Mouse (Mus musculus) lung, postnatal 0 days (tissue): ENCODE measurements around the gene Retreg1. TPM values are rescaled to one million over a fixed set of nuclear protein-coding genes. Genes with fewer than 3 reads are reported as not detected.

ENCODE experiments used
- ATAC-seq: fragments of 200-750 bp; cut with Nextera tagmentation; 2 replicates; pipeline ENCODE4 v1.8.0; 2017; ENCODE audit warnings: moderate library complexity
- DNase-seq: peaks from one replicate; pipeline ENCODE4 v3.0.0-alpha.2; 2016; ENCODE audit warnings: low spot score
- H3K27ac ChIP-seq: fragments of 300-500 bp; sonication (generic); 2 replicates; pipeline ENCODE4 v1.5.1; 2014; ENCODE audit warnings: antibody characterized with exemption, mild to moderate bottlenecking, low read length, mixed read lengths
- H3K27me3 ChIP-seq: fragments of 300-500 bp; sonication (generic); replicated peaks from 2 replicates; pipeline ENCODE4 v1.6.1; 2014; ENCODE audit warnings: low read length, mixed read lengths; ENCODE audit not compliant: insufficient read depth
- H3K36me3 ChIP-seq: fragments of 300-500 bp; sonication (generic); 2 replicates; pipeline ENCODE4 v1.6.1; 2014; ENCODE audit warnings: low read length, mixed read lengths; ENCODE audit not compliant: insufficient read depth
- H3K4me1 ChIP-seq: fragments of 300-500 bp; sonication (generic); 2 replicates; pipeline ENCODE4 v1.6.1; 2014; ENCODE audit warnings: antibody characterized with exemption, low read depth, low read length, mixed read lengths; ENCODE audit not compliant: insufficient read depth
- H3K4me2 ChIP-seq: fragments of 300-500 bp; sonication (generic); replicated peaks from 2 replicates; pipeline ENCODE4 v1.6.1; 2014; ENCODE audit warnings: low read depth, mild to moderate bottlenecking, low read length, moderate library complexity, mixed read lengths
- H3K4me3 ChIP-seq: fragments of 300-500 bp; sonication (generic); 2 replicates; pipeline ENCODE4 v1.5.1; 2014; ENCODE audit warnings: low read depth, low read length
- H3K9ac ChIP-seq: fragments of 300-500 bp; sonication (generic); replicated peaks from 2 replicates; pipeline ENCODE4 v1.6.1; 2014; ENCODE audit warnings: low read depth, mild to moderate bottlenecking
- H3K9me3 ChIP-seq: fragments of 300-500 bp; sonication (generic); 2 replicates; pipeline ENCODE4 v1.6.1; 2016; ENCODE audit warnings: low read length, mixed read lengths
- CTCF ChIP-seq: IDR thresholded peaks from 2 replicates; pipeline ENCODE4 v1.5.1; 2016; ENCODE audit warnings: antibody characterized with exemption, mild to moderate bottlenecking
- EP300 ChIP-seq: IDR thresholded peaks from 2 replicates; pipeline ENCODE4 v1.6.1; 2016; ENCODE audit warnings: antibody characterized with exemption, mild to moderate bottlenecking, control low read depth
- WGBS: fragments of 180-500 bp; shearing (Covaris S2); extraction: QIAGEN DNeasy Blood & Tissue Kit; methylation state at CpG from one replicate; pipeline ENCODE4 v1.1.7; 2014; 5-methylcytosine and 5-hydroxymethylcytosine counted together
- polyA plus RNA-seq: library from polyadenylated mRNA; unstranded; fragments of >200 nt; fragmentation: Nextera tagmentation; extraction: Ambion mirVana; gene quantifications from 2 replicates; pipeline ENCODE4 v1.2.1, GENCODE M21; 2015

Retreg1 gene
- polyA plus RNA-seq, 1 experiment from 2014 or later: 36.2 TPM

DNA sequence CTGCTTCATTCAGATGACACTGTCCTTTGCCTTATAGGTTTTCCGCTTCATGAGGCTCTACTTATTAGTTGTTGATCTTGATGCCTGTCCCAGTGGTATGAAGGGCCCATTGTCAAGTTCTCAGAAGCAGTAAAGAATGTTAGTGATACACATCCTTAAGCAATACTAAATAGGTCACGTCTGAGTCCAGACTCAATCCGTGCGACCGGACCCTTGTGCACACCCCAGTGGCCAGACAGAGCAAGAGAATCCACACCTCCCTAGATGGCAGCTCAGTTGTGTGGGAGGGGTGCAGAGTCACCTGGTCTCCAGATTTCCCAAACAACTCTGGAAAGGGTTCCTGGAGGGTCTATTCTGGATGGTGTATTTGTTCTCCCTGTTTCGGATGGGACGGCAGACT is 103.5 kb downstream of the Retreg1 start:
- no peak overlapping the region for H3K4me3 ChIP-seq
- H3K36me3 ChIP-seq: no peaks in the 10 kb centered on the region
- 89% methylated on average over 7 of the region's 7 CpGs for WGBS
- TF ChIP-seq EP300 (no peak), CTCF (no peak)
- no peak overlapping the region for H3K4me2 ChIP-seq
- H3K9ac ChIP-seq: no peak overlapping the region
- ATAC-seq (no peak), DNase-seq (no peak)
- 0 out of 2 replicates have a peak, but pooled peaks cover 3% of the 10 kb centered on the region for H3K4me1 ChIP-seq
- no peaks in the 10 kb centered on the region for H3K9me3 ChIP-seq
- no peak overlapping the region for H3K27ac ChIP-seq
- H3K27me3 ChIP-seq: no peaks in the 10 kb centered on the region

DNA sequence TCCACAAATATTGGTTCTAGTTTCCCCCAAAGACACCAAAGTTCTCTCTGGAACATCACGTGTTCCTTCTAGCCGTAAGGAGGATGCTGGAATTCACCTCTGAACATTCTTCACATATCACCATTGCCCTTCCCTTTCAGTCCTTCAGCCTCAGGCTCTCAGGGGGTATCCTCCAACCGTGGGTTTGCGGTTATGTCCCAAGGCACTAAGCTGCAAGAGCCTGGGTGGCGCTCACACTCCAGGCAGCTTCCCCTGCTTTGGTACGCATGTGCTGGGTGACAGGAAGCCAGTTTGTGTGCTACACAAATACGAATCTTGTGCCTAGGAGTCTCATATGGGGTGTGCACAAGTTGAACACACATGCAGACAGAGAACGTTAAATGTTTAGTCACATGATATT is 104.4 kb downstream of the Retreg1 start:
- DNase-seq: no peak
- 0 out of 2 replicates have a peak, but pooled peaks cover 3% of the 10 kb centered on the region for H3K4me1 ChIP-seq
- no peak overlapping the region for H3K4me3 ChIP-seq
- ATAC-seq: peak; percentile 37
- H3K9ac ChIP-seq: no peak overlapping the region
- no peaks in the 10 kb centered on the region for H3K27me3 ChIP-seq
- no peaks in the 10 kb centered on the region for H3K36me3 ChIP-seq
- WGBS: 66% methylated on average over 8 of the region's 8 CpGs
- no peak overlapping the region for H3K4me2 ChIP-seq
- H3K27ac ChIP-seq: no peak overlapping the region
- H3K9me3 ChIP-seq: no peaks in the 10 kb centered on the region
- TF ChIP-seq EP300 (peak; percentile 62; the same call in 1 of the 2 replicates), CTCF (no peak)

DNA sequence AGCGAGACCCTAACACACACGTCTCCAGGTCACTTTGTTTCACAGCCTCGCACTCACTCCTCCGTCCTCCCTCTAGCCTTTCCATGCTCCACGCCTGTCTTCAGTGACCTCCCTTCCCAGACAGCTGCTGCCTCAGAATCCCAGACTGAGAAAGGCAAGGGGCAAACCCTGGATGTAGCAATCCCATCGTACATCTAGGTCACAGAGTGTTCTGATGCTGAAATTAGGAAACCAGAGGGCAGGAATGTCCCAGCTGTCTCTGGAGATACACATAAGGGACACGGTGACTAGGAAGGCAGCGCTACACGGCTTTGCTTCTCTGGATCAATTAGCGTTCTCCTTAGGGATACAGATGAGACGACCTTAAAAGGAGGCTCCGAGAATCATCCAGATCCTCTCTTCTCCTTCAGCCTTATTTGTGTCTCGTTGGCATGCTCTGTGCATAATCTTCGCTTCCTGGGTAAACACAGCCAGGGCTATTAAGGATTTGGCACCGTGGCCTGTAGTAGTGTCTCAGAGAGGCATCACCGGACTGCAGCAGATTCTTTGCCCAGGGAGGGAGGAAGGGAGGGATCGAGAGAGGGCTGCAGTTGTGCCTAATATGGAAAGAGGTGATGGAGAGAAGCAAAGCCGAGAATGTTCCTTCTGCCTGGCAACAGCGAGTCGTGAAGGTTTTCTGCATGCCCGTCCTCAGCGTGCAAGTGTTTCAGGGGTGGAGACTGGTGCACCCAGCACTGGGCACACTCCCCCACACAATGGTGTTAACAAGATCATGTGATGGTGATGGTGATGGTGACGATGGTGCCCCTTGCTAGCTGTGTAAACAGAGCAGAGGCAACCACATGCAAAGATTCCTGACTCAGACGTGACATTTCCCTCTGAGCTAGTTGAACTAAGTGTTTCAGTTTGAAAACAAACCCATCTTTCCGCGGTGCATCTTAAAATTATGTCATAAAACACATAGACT is 105.6 kb downstream of the Retreg1 start:
- ATAC-seq: peak; percentile 69
- no peaks in the 10 kb centered on the region for H3K27me3 ChIP-seq
- no peak overlapping the region for H3K4me3 ChIP-seq
- peak; percentile 74 for DNase-seq
- TF ChIP-seq EP300: peak; percentile 95
- no peak for TF ChIP-seq CTCF
- no peak overlapping the region for H3K4me2 ChIP-seq
- no peaks in the 10 kb centered on the region for H3K36me3 ChIP-seq
- 63% methylated on average over 26 of the region's 26 CpGs for WGBS
- peak overlapping the region; percentile 16; the same call in 1 of the 2 replicates for H3K27ac ChIP-seq
- H3K9ac ChIP-seq: no peak overlapping the region
- H3K9me3 ChIP-seq: no peaks in the 10 kb centered on the region
- H3K4me1 ChIP-seq: 0 out of 2 replicates have a peak, but pooled peaks cover 3% of the 10 kb centered on the region

DNA sequence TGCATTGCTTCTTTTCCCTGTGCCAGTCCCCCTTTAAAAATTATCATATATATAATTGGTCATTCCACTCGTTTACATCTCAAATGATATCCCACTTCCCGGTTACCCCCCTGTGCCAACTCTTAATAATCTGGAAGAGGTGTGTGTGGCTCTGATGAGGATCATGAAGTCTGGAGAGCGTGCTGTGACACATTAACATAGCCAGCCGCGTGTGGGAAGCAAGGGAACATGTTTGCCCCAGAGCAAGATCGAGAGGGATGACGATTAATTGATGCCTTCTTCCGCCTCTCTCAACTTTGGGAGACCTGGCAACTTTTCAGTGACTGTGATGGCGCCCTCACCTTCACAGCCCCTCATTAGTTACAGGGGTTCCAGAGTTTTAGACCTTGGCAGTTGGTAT is 106.7 kb downstream of the Retreg1 start:
- 0 out of 2 replicates have a peak, but pooled peaks cover 2% of the 10 kb centered on the region for H3K4me1 ChIP-seq
- no peak overlapping the region for H3K9ac ChIP-seq
- DNase-seq (no peak), ATAC-seq (no peak)
- H3K9me3 ChIP-seq: no peaks in the 10 kb centered on the region
- H3K4me3 ChIP-seq: no peak overlapping the region
- no peak overlapping the region for H3K27ac ChIP-seq
- no peaks in the 10 kb centered on the region for H3K27me3 ChIP-seq
- no peak for TF ChIP-seq EP300
- no peak for TF ChIP-seq CTCF
- no peak overlapping the region for H3K4me2 ChIP-seq
- WGBS: 74% methylated on average over 9 of the region's 9 CpGs
- H3K36me3 ChIP-seq: no peaks in the 10 kb centered on the region

DNA sequence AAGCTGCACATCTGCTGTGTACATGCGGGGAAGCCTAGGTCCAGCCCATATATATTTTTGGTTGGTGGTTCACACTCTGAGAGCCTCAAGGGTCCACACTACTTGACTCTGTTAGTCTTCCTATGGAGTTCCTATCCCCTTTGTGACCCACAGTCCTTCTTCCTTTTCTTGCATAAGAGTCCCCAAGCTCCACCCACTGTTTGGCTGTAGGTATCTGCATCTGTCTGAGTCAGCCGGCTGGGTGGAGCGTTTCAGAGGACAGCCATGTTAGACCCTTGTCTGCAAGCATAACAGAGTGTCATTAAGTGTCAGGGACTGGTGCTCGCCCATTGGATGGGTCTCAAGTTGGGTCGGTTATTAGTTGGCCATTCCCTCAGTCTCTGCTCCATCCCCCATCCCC is 107.6 kb downstream of the Retreg1 start:
- H3K9ac ChIP-seq: no peak overlapping the region
- H3K27me3 ChIP-seq: no peaks in the 10 kb centered on the region
- H3K36me3 ChIP-seq: no peaks in the 10 kb centered on the region
- WGBS: 70% methylated on average over 5 of the region's 5 CpGs
- H3K9me3 ChIP-seq: no peaks in the 10 kb centered on the region
- no peak overlapping the region for H3K27ac ChIP-seq
- H3K4me3 ChIP-seq: no peak overlapping the region
- no peak for DNase-seq
- TF ChIP-seq CTCF (no peak), EP300 (no peak)
- no peaks in the 10 kb centered on the region for H3K4me1 ChIP-seq
- no peak for ATAC-seq
- H3K4me2 ChIP-seq: no peak overlapping the region

DNA sequence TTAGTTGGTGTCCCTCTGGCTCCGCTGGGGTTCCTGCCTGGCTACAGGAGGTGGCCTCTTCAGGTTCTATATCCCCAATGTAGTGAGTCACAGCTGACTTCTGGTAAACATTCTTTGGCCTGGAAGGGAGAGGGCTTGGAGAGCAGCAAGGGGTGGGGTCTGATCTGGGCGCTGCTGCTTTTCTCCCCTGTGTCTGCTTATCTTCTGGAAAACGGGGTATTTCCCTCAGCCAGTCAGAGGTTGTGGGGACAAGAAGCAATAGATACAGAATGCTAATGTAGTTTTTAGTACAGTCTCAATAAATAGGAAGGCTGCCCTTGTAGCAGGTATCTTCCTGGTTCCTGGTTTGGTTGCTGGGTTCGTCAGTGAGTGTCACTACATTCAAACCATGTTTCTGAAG is 108.1 kb downstream of the Retreg1 start:
- Histone ChIP-seq H3K4me1 (no peaks in the 10 kb centered on the region), H3K4me2 (no peak overlapping the region), H3K4me3 (no peak overlapping the region), H3K9ac (no peak overlapping the region), H3K36me3 (no peaks in the 10 kb centered on the region), H3K27ac (no peak overlapping the region), H3K27me3 (no peaks in the 10 kb centered on the region), H3K9me3 (no peaks in the 10 kb centered on the region)
- no peak for DNase-seq
- ATAC-seq: no peak
- 63% methylated on average over 4 of the region's 4 CpGs for WGBS
- TF ChIP-seq CTCF: no peak
- no peak for TF ChIP-seq EP300
